Comparison of ENCODE assay signal across 13 mouse cellular contexts in genomic region chr5:41610447-41611030, GRCm38 (mm10).
DNase-seq lines count a peak whose midpoint lies in the region; ATAC-seq and TF ChIP-seq lines count a peak whose summit lies in the region.
"Had no signal": no experiment of that assay in that cellular context is flagged by ENCODE, and none has a peak within 500 bp of the region (broad histone marks: within the 10 kb centered on the region; RNA-seq: fewer than 3 reads in every experiment).

No protein-coding gene starts in this region.

- H3K9ac ChIP-seq in forebrain, embryonic 13.5 days: no peak overlapping the region
- no peak overlapping the region for H3K9ac ChIP-seq in kidney, postnatal 0 days (ENCODE audit: low read depth, low read length)
- no peak overlapping the region for H3K9ac ChIP-seq in kidney, embryonic 15.5 days
- H3K9ac ChIP-seq: limb, embryonic 15.5 days had no signal

- WGBS in forebrain, embryonic 13.5 days: 66% methylated on average over 5 of the region's 5 CpGs
- WGBS in forebrain, embryonic 10.5 days: 79% methylated on average over 5 of the region's 5 CpGs
- 47% methylated on average over 5 of the region's 5 CpGs for WGBS in kidney, postnatal 0 days
- 50% methylated on average over 5 of the region's 5 CpGs for WGBS in kidney, embryonic 15.5 days

- no peak overlapping the region for H3K4me2 ChIP-seq in forebrain, embryonic 13.5 days
- no peak overlapping the region for H3K4me2 ChIP-seq in kidney, postnatal 0 days (ENCODE audit: low read length)
- H3K4me2 ChIP-seq in kidney, embryonic 15.5 days: no peak overlapping the region
- H3K4me2 ChIP-seq: limb, embryonic 15.5 days; midbrain, embryonic 11.5 days had no signal

- no peak overlapping the region for H3K4me3 ChIP-seq in forebrain, embryonic 13.5 days
- no peak overlapping the region for H3K4me3 ChIP-seq in forebrain, embryonic 10.5 days
- no peak overlapping the region for H3K4me3 ChIP-seq in kidney, postnatal 0 days (replicated peaks; ENCODE audit: low read depth, low read length)
- no peak overlapping the region for H3K4me3 ChIP-seq in kidney, embryonic 15.5 days (replicated peaks)
- H3K4me3 ChIP-seq: limb, embryonic 15.5 days had no signal

- ATAC-seq in forebrain, embryonic 13.5 days: peak; percentile 57; the same call in 1 of the 2 replicates
- ATAC-seq in kidney, postnatal 0 days (replicated peaks; ENCODE audit: low FRiP score, low read depth): no peak
- ATAC-seq in kidney, embryonic 15.5 days (replicated peaks; ENCODE audit: low FRiP score): no peak
- ATAC-seq: activated CD4-positive, CD25-positive, alpha-beta regulatory T cell, adult 4 months had no signal

- H3K4me1 ChIP-seq in forebrain, embryonic 13.5 days: no peaks in the 10 kb centered on the region
- no peaks in the 10 kb centered on the region for H3K4me1 ChIP-seq in forebrain, embryonic 10.5 days
- H3K4me1 ChIP-seq in kidney, postnatal 0 days (replicated peaks; ENCODE audit: insufficient read depth, low read length): no peaks in the 10 kb centered on the region
- no peaks in the 10 kb centered on the region for H3K4me1 ChIP-seq in kidney, embryonic 15.5 days
- H3K4me1 ChIP-seq: limb, embryonic 15.5 days had no signal

- no peaks in the 10 kb centered on the region for H3K27me3 ChIP-seq in forebrain, embryonic 13.5 days
- H3K27me3 ChIP-seq in forebrain, embryonic 10.5 days (ENCODE audit: poor library complexity, severe bottlenecking): no peaks in the 10 kb centered on the region
- no peaks in the 10 kb centered on the region for H3K27me3 ChIP-seq in kidney, postnatal 0 days (ENCODE audit: insufficient read depth, low read length)
- no peaks in the 10 kb centered on the region for H3K27me3 ChIP-seq in kidney, embryonic 15.5 days
- H3K27me3 ChIP-seq: limb, embryonic 15.5 days had no signal

- H3K36me3 ChIP-seq in forebrain, embryonic 13.5 days (ENCODE audit: poor library complexity, severe bottlenecking): no peaks in the 10 kb centered on the region
- no peaks in the 10 kb centered on the region for H3K36me3 ChIP-seq in forebrain, embryonic 10.5 days (replicated peaks)
- no peaks in the 10 kb centered on the region for H3K36me3 ChIP-seq in kidney, postnatal 0 days (ENCODE audit: insufficient read depth, low read length)
- no peaks in the 10 kb centered on the region for H3K36me3 ChIP-seq in kidney, embryonic 15.5 days
- H3K36me3 ChIP-seq: limb, embryonic 15.5 days had no signal

- TF ChIP-seq CTCF in kidney, postnatal 0 days (IDR thresholded peaks at IDR 0.05; ENCODE audit: low read depth): no peak

- no peaks in the 10 kb centered on the region for H3K9me3 ChIP-seq in forebrain, embryonic 13.5 days (replicated peaks)
- no peaks in the 10 kb centered on the region for H3K9me3 ChIP-seq in forebrain, embryonic 10.5 days
- H3K9me3 ChIP-seq in kidney, postnatal 0 days (replicated peaks; ENCODE audit: low read length): no peaks in the 10 kb centered on the region
- no peaks in the 10 kb centered on the region for H3K9me3 ChIP-seq in kidney, embryonic 15.5 days (replicated peaks)
- H3K9me3 ChIP-seq: limb, embryonic 15.5 days had no signal

- H3K27ac ChIP-seq in forebrain, embryonic 13.5 days: no peak overlapping the region
- H3K27ac ChIP-seq in forebrain, embryonic 10.5 days: no peak overlapping the region
- no peak overlapping the region for H3K27ac ChIP-seq in kidney, postnatal 0 days
- H3K27ac ChIP-seq in kidney, embryonic 15.5 days: no peak overlapping the region
- H3K27ac ChIP-seq: limb, embryonic 15.5 days had no signal

- DNase-seq in forebrain, embryonic 10.5 days (ENCODE audit: extremely low spot score, low spot score): no peak
- peak; percentile 10 for DNase-seq in kidney, postnatal 0 days (ENCODE audit: low spot score)
- peak; percentile 24 for DNase-seq in right cerebral cortex, adult 18-20 months
- DNase-seq in right cerebral cortex, postnatal 4 days: no peak
- peak; percentile 41 for DNase-seq in telencephalon, adult 2 months (ENCODE audit: low read depth, low spot score)
- no peak for DNase-seq in urinary bladder, postnatal 14 days (ENCODE audit: low spot score)
- DNase-seq: lung, adult 2 months; thymus, postnatal 14 days had no signal

Comparison
In these comparisons a context has a peak if more than half of its experiments do, and no peak if none do; other contexts are left out.
1. DNase-seq: peak in kidney, postnatal 0 days (single experiment), right cerebral cortex, adult 18-20 months (single experiment) and telencephalon, adult 2 months (single experiment); none in forebrain, embryonic 10.5 days (single experiment), right cerebral cortex, postnatal 4 days (single experiment) and urinary bladder, postnatal 14 days (single experiment).